Mouse (Mus musculus): Measurements from ENCODE around the gene Fam187b. TPM values are rescaled to one million over a fixed set of nuclear protein-coding genes. Genes with fewer than 3 reads are reported as not detected.

Fam187b gene
- total RNA-seq, 2 experiments from 2014 or later = not detected

GRCm38 (mm10) chr7:30957367-30957783 lies 16.2 kb upstream of the Fam187b start:
- ATAC-seq (replicated peaks; ENCODE audit: poor library complexity, severe bottlenecking) = peak; percentile 34

- ATAC-seq (replicated peaks; ENCODE audit: poor library complexity, severe bottlenecking) = no peak
Observed at GRCm38 (mm10) chr7:30958109-30958865, 15.3 kb upstream of the Fam187b start.

GRCm38 (mm10) chr7:30958866-30959487 lies 14.6 kb upstream of the Fam187b start:
- no peak for ATAC-seq (replicated peaks; ENCODE audit: poor library complexity, severe bottlenecking)

- no peak for ATAC-seq (replicated peaks; ENCODE audit: poor library complexity, severe bottlenecking)
Observed at GRCm38 (mm10) chr7:30959786-30960349, 13.7 kb upstream of the Fam187b start.

- ATAC-seq (replicated peaks; ENCODE audit: poor library complexity, severe bottlenecking) = no peak
Observed at GRCm38 (mm10) chr7:30962862-30963261, 10.7 kb upstream of the Fam187b start.

GRCm38 (mm10) chr7:30964366-30964765 lies 9.2 kb upstream of the Fam187b start:
- ATAC-seq (replicated peaks; ENCODE audit: poor library complexity, severe bottlenecking) = no peak

GRCm38 (mm10) chr7:30965677-30966076 lies 7.9 kb upstream of the Fam187b start:
- ATAC-seq (replicated peaks; ENCODE audit: poor library complexity, severe bottlenecking) = no peak

- peak; percentile 82 for ATAC-seq (replicated peaks; ENCODE audit: poor library complexity, severe bottlenecking)
Observed at GRCm38 (mm10) chr7:30966657-30967056, 6.9 kb upstream of the Fam187b start.

- no peak for ATAC-seq (replicated peaks; ENCODE audit: poor library complexity, severe bottlenecking)
Observed at GRCm38 (mm10) chr7:30968611-30969010, 5.0 kb upstream of the Fam187b start.

GRCm38 (mm10) chr7:30969174-30969573 lies 4.4 kb upstream of the Fam187b start:
- no peak for ATAC-seq (replicated peaks; ENCODE audit: poor library complexity, severe bottlenecking)

- no peak for ATAC-seq (replicated peaks; ENCODE audit: poor library complexity, severe bottlenecking)
Observed at GRCm38 (mm10) chr7:30971901-30972300, 1.7 kb upstream of the Fam187b start.

GRCm38 (mm10) chr7:30972426-30973250 lies 952 bp upstream of the Fam187b start:
- ATAC-seq (replicated peaks; ENCODE audit: poor library complexity, severe bottlenecking) = peak; percentile 71

GRCm38 (mm10) chr7:30973251-30973500 lies 414 bp upstream of the Fam187b start, which contains the start of gene Lsr:
Gene Lsr, minus strand, starts transcription at chr7:30973464.
- ATAC-seq (replicated peaks; ENCODE audit: poor library complexity, severe bottlenecking) = no peak

GRCm38 (mm10) chr7:30981703-30982102 lies 8.1 kb downstream of the Fam187b start:
- no peak for ATAC-seq (replicated peaks; ENCODE audit: poor library complexity, severe bottlenecking)

GRCm38 (mm10) chr7:30985357-30985756 lies 11.8 kb downstream of the Fam187b start:
- ATAC-seq (replicated peaks; ENCODE audit: poor library complexity, severe bottlenecking) = no peak

- ATAC-seq (replicated peaks; ENCODE audit: poor library complexity, severe bottlenecking) = no peak; the same call in 1 of the 2 replicates
Observed at GRCm38 (mm10) chr7:30988519-30989162, 15.1 kb downstream of the Fam187b start.

- ATAC-seq (replicated peaks; ENCODE audit: poor library complexity, severe bottlenecking) = no peak
Observed at GRCm38 (mm10) chr7:30992148-30992547, 18.6 kb downstream of the Fam187b start.

GRCm38 (mm10) chr7:30993986-30994385 lies 20.4 kb downstream of the Fam187b start:
- ATAC-seq (replicated peaks; ENCODE audit: poor library complexity, severe bottlenecking) = no peak

- ATAC-seq (replicated peaks; ENCODE audit: poor library complexity, severe bottlenecking) = no peak
Observed at GRCm38 (mm10) chr7:30996491-30996890, 22.9 kb downstream of the Fam187b start.

- peak; percentile 62 for ATAC-seq (replicated peaks; ENCODE audit: poor library complexity, severe bottlenecking)
Observed at GRCm38 (mm10) chr7:31000505-31001020, 27.0 kb downstream of the Fam187b start.
